Mouse (Mus musculus): ENCODE results near the gene Teddm1a. TPM values are rescaled to one million over a fixed set of nuclear protein-coding genes. Genes with fewer than 3 reads are reported as not detected.
A peak's percentile ranks its signal among the peaks of the same experiment; 100 is the strongest.

Teddm1a gene
- total RNA-seq, 1 experiment from 2014 or later: not detected

GRCm38 (mm10) chr1:153903006-153903405, 11.5 kb downstream of the Teddm1a start:
- no peak for ATAC-seq (replicated peaks; ENCODE audit: low read depth, poor library complexity, severe bottlenecking)

- ATAC-seq (replicated peaks; ENCODE audit: low read depth, poor library complexity, severe bottlenecking): no peak
Measured at GRCm38 (mm10) chr1:153904236-153904635, 12.7 kb downstream of the Teddm1a start.

- no peak for ATAC-seq (replicated peaks; ENCODE audit: low read depth, poor library complexity, severe bottlenecking)
Measured at GRCm38 (mm10) chr1:153905884-153906283, 14.3 kb downstream of the Teddm1a start.

- no peak for ATAC-seq (replicated peaks; ENCODE audit: low read depth, poor library complexity, severe bottlenecking)
Measured at GRCm38 (mm10) chr1:153908208-153908607, 16.7 kb downstream of the Teddm1a start.

GRCm38 (mm10) chr1:153908741-153909140, 17.2 kb downstream of the Teddm1a start:
- no peak for ATAC-seq (replicated peaks; ENCODE audit: low read depth, poor library complexity, severe bottlenecking)

DNA sequence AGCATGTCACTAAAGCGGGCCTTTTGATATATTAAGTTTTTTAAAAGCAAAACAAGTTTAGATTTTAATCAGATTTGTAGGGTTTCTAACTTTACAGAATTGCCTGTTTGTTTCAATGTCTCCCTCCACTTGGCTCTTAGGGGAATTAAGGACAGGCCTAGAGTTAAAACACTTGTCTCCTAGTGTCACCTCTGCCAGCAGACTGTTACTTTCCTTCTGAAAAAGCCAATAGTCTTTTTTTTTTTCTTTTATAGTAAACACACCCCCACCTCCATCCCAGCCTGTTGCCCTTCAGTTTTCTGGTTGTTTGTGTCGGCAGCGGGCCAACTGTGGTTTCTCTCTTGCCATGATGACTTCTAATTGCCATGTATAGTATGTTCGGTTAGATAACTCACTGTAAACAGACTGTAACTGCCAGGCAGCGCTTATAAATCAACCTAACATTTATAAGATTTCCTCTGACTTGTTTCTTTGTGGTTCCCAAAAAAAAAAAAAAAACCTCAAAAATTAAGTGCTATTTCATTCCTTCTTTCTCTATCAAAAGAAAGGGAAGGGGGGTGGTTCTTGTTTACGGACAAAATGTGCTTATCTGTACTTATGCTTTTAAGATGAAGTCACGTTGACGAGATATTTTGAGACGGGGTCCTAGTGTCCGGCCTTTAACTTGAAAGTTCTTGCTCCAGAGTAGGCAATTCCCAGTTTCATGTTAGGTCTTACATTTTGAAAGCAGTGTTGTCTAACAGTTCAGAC, 17.8 kb downstream of the Teddm1a start:
- peak; percentile 79 for ATAC-seq (replicated peaks; ENCODE audit: low read depth, poor library complexity, severe bottlenecking)

GRCm38 (mm10) chr1:153909963-153910291, 18.4 kb downstream of the Teddm1a start:
- peak; percentile 36 for ATAC-seq (replicated peaks; ENCODE audit: low read depth, poor library complexity, severe bottlenecking)

DNA sequence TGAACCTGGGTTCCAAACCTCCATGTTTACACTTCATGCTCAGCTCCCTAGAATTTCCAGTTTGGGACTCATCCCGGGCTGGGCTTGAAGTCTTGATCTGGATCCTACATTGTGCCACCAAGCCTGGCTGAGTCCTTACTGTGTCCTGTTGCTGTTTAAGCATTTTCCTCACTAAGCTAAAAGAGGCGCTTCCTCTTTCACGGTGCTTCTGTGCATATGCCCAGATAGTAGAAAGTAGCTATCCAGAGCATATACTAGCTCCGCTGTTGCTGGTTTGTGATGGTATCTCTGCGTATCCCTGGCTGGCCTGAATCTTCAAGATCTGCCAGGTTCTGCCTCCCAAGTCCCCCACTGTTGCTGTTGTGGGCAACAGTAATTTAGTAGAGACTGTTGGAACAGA, 18.9 kb downstream of the Teddm1a start:
- peak; percentile 49 for ATAC-seq (replicated peaks; ENCODE audit: low read depth, poor library complexity, severe bottlenecking)

- no peak for ATAC-seq (replicated peaks; ENCODE audit: low read depth, poor library complexity, severe bottlenecking)
Measured at GRCm38 (mm10) chr1:153911276-153911795, 19.8 kb downstream of the Teddm1a start.

GRCm38 (mm10) chr1:153913869-153914268, 22.3 kb downstream of the Teddm1a start:
- peak; percentile 37 for ATAC-seq (replicated peaks; ENCODE audit: low read depth, poor library complexity, severe bottlenecking)

GRCm38 (mm10) chr1:153918521-153919206, 27.1 kb downstream of the Teddm1a start:
- no peak for ATAC-seq (replicated peaks; ENCODE audit: low read depth, poor library complexity, severe bottlenecking)

DNA sequence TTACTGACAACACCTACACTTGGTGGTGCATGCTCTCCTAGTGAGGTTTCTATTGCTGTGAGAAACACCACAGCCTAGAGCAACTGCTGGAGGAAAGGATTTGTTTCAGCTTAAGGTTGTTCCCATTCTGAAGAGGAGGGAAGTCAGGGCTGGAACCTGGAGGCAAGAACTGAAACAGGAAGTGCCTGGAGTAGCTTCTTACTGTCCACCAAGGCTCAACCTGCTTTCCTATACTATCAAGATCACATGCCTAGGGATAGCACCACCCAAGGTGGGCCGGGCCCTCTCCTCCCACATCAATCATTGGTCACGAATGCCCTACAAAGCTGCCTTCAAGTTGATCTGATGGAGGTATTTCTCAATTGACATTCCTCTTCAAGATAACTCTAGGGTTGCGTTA, 30.1 kb downstream of the Teddm1a start:
- no peak for ATAC-seq (replicated peaks; ENCODE audit: low read depth, poor library complexity, severe bottlenecking)

- no peak for ATAC-seq (replicated peaks; ENCODE audit: low read depth, poor library complexity, severe bottlenecking)
Measured at GRCm38 (mm10) chr1:153922571-153923021, 31.1 kb downstream of the Teddm1a start.

DNA sequence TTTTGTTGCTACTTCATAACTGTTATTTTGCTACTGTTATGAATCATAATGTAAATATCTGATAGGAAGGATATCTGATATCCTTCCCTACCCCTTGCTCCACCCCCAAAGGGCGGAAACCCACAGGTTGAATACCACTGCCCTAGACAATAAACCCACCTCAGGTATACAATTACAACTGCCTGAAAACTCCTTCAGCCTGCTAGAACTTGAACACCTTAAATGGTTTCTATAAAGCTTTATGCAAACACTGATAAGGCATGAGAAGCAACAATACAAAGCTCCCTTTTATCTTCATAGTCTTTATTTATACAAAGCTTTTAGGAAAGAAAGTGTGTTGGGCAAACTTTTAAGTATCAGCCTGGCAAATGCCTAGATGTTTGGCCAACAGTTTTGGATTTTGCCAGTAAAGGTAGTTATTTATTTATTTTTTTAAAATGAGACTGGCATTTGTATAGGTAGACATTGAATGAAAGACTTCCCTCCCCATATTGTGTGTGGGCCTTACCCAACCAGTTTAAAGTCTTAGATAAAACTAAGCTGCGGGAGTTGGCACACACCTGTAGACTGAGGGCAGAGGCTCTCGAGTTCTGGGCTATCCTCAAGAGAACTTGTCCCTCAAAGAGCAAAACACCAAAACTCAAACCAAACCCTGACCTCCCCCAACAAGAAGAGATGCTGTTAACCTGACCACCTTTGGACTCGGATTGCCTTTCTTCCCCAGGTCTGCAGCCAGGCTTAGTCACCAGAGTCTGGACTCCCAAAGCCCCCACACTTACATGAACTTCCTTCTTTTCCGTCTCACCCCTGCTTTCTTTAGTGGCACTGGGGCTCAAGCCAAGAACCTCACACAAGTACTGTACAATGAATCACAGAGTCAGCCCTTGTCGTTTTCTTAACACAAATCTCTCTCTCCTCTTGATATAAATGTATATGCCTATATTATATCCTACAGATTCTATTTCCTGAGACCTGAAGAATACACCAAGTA, 33.1 kb downstream of the Teddm1a start:
- ATAC-seq (replicated peaks; ENCODE audit: low read depth, poor library complexity, severe bottlenecking): peak; percentile 63

GRCm38 (mm10) chr1:153930431-153930830, 38.9 kb downstream of the Teddm1a start:
- no peak for ATAC-seq (replicated peaks; ENCODE audit: low read depth, poor library complexity, severe bottlenecking)

GRCm38 (mm10) chr1:153933772-153934171, 42.2 kb downstream of the Teddm1a start:
- no peak for ATAC-seq (replicated peaks; ENCODE audit: low read depth, poor library complexity, severe bottlenecking)

- no peak for ATAC-seq (replicated peaks; ENCODE audit: low read depth, poor library complexity, severe bottlenecking)
Measured at GRCm38 (mm10) chr1:153935844-153936380, 44.4 kb downstream of the Teddm1a start.

GRCm38 (mm10) chr1:153937025-153937424, 45.5 kb downstream of the Teddm1a start:
- no peak for ATAC-seq (replicated peaks; ENCODE audit: low read depth, poor library complexity, severe bottlenecking)

DNA sequence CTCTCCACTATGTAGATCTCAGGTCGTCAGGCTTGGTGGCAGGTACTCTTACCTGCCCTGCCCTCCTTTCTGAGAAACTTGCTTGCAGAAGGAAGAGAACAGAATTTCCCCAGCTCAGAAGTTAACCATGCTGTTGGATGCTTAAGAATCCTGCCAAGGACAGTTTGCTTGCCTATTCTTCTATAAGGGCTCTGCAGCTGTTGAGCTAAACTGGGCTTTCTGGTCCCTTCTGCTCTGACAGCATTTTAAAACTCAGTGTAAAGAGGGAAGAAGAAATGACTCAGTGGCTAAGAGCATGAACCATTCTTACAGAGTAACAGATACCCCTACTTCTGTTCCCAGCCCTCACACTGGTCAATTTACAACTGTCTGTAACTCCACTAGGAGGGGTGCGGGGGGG, 49.4 kb downstream of the Teddm1a start:
- no peak for ATAC-seq (replicated peaks; ENCODE audit: low read depth, poor library complexity, severe bottlenecking)
